Mouse (Mus musculus) liver, adult 2 months (tissue): ENCODE data around the gene Cmtm8.

ENCODE experiments used
- CTCF ChIP-seq: fragments of 200-500 bp; IDR thresholded peaks from 2 replicates; pipeline ENCODE4 v1.5.1; 2011; ENCODE audit warnings: low read depth, low read length, control low read depth
- POLR2A ChIP-seq: fragments of 200-500 bp; IDR thresholded peaks from 2 replicates; pipeline ENCODE4 v1.6.1; 2011; ENCODE audit warnings: low read length, control low read depth; ENCODE audit not compliant: insufficient read depth; ENCODE audit errors: extremely low read depth

DNA sequence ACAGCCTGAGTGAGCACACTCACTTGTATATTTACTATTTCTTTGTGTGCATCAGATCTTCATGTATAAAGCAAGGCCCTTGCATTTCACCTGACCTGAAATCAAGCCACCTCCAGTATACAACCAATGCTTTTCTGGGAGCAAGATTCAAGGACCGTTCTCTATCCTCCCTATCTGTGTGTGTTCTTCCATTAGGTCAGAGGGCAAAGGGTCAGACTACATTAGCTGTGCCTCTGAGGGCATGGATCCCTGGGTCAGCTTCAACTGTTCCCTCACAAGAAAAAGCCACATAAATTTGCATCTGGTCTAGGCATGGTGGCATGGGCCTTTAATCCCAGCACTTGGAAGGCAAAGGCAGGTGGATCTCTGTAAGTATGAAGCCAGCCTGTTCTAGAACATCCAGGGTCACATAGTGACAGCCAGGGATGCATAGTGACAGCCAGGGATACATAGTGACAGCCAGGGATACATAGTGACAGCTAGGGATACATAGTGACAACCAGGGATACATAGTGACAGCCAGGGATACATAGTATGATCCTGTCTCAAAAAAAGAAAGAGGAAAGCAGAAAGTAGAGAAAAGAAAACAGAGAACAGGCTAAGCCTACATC, 16.6 kb downstream of the Cmtm8 start:
- TF ChIP-seq CTCF, result no peak
- no peak for TF ChIP-seq POLR2A
